Mouse (Mus musculus): Measurements from ENCODE around the gene Pard3.

- TF ChIP-seq CTCF (conservative IDR thresholded peaks at IDR 0.05; ENCODE audit: insufficient read depth, insufficient read length, low read depth, low read length) = no peak
- no peak for TF ChIP-seq POLR2A (IDR thresholded peaks at IDR 0.05; ENCODE audit: low read depth, low read length)
Observed at GRCm38 (mm10) chr8:127378994-127379858, 315.5 kb downstream of the Pard3 start.
